Mouse (Mus musculus): ENCODE data around the gene Nudt5.
A peak's percentile ranks its signal among the peaks of the same experiment; 100 is the strongest.

Gene Nudt5

GRCm38 (mm10) chr2:5844873-5845631 lies at the start of gene Nudt5, which contains the start of gene Cdc123:
Gene Nudt5 (plus strand): TSS chr2:5845019.
Gene Cdc123 (minus strand): TSS chr2:5845164.
- DNase-seq, result peak; percentile 92 to 93

GRCm38 (mm10) chr2:5797816-5798672 lies 46.8 kb upstream of the Nudt5 start:
- no peak for DNase-seq

- no peak for DNase-seq
Observed at GRCm38 (mm10) chr2:5801182-5801640, 43.6 kb upstream of the Nudt5 start.

- DNase-seq, result no peak
Observed at GRCm38 (mm10) chr2:5801927-5802590, 42.8 kb upstream of the Nudt5 start.

- DNase-seq, result no peak
Observed at GRCm38 (mm10) chr2:5804440-5805045, 40.3 kb upstream of the Nudt5 start.

GRCm38 (mm10) chr2:5805228-5805627 lies 39.6 kb upstream of the Nudt5 start:
- DNase-seq, result no peak

GRCm38 (mm10) chr2:5806201-5806600 lies 38.6 kb upstream of the Nudt5 start:
- peak; percentile 44 to 48 for DNase-seq

- no peak for DNase-seq
Observed at GRCm38 (mm10) chr2:5810036-5810718, 34.6 kb upstream of the Nudt5 start.

- DNase-seq, result no peak
Observed at GRCm38 (mm10) chr2:5811235-5811782, 33.5 kb upstream of the Nudt5 start.

- no peak for DNase-seq
Observed at GRCm38 (mm10) chr2:5821264-5821663, 23.6 kb upstream of the Nudt5 start.

GRCm38 (mm10) chr2:5822449-5822848 lies 22.4 kb upstream of the Nudt5 start:
- DNase-seq, result no peak

- peak in 1 of 2 experiments; percentile 12 for DNase-seq
Observed at GRCm38 (mm10) chr2:5824213-5824612, 20.6 kb upstream of the Nudt5 start.

GRCm38 (mm10) chr2:5824685-5825084 lies 20.1 kb upstream of the Nudt5 start:
- no peak for DNase-seq

- no peak for DNase-seq
Observed at GRCm38 (mm10) chr2:5825265-5825913, 19.4 kb upstream of the Nudt5 start.

- DNase-seq, result no peak
Observed at GRCm38 (mm10) chr2:5840815-5841214, 4.0 kb upstream of the Nudt5 start.

- no peak for DNase-seq
Observed at GRCm38 (mm10) chr2:5844181-5844872, 492 bp upstream of the Nudt5 start.

- peak; percentile 13 to 22 for DNase-seq
Observed at GRCm38 (mm10) chr2:5845826-5846225, 1.0 kb downstream of the Nudt5 start.

GRCm38 (mm10) chr2:5851116-5851515 lies 6.3 kb downstream of the Nudt5 start:
- no peak for DNase-seq

- no peak for DNase-seq
Observed at GRCm38 (mm10) chr2:5851866-5852265, 7.0 kb downstream of the Nudt5 start.

GRCm38 (mm10) chr2:5862834-5863233 lies 18.0 kb downstream of the Nudt5 start, which contains the start of gene Gm13199:
Gene Gm13199 (minus strand): TSS chr2:5862934.
- no peak for DNase-seq
